Mouse (Mus musculus) midbrain, embryonic 11.5 days (tissue): ENCODE measurements around the gene Kif22. TPM values are rescaled to one million over a fixed set of nuclear protein-coding genes. Genes with fewer than 3 reads are reported as not detected.

Source experiments
- ATAC-seq: fragments of 200-750 bp; cut with Nextera tagmentation; 2 replicates; pipeline ENCODE4 v1.8.0; 2017; ENCODE audit warnings: moderate TSS enrichment, moderate library complexity; ENCODE audit not compliant: low FRiP score
- DNase-seq: peaks from one replicate; pipeline ENCODE4 v3.0.0; 2015; ENCODE audit warnings: low spot score; ENCODE audit errors: missing footprints
- H3K27ac ChIP-seq: fragments of 300-500 bp; sonication (generic); 2 replicates; pipeline ENCODE4 v1.5.1; 2014; ENCODE audit warnings: low read depth, low read length
- H3K27me3 ChIP-seq: fragments of 300-500 bp; sonication (generic); 2 replicates; pipeline ENCODE4 v1.6.1; 2014; ENCODE audit warnings: mild to moderate bottlenecking, low read length, moderate library complexity, mixed read lengths; ENCODE audit not compliant: control insufficient read depth, insufficient read depth
- H3K36me3 ChIP-seq: fragments of 300-500 bp; sonication (generic); 2 replicates; pipeline ENCODE4 v1.6.1; 2014; ENCODE audit warnings: mild to moderate bottlenecking, low read length, moderate library complexity, mixed read lengths; ENCODE audit not compliant: control insufficient read depth, insufficient read depth
- H3K4me1 ChIP-seq: fragments of 300-500 bp; sonication (generic); 2 replicates; pipeline ENCODE4 v1.6.1; 2014; ENCODE audit warnings: low read length; ENCODE audit not compliant: control insufficient read depth, insufficient read depth
- H3K4me2 ChIP-seq: fragments of 300-500 bp; sonication (generic); 2 replicates; pipeline ENCODE4 v1.6.1; 2014; ENCODE audit warnings: mild to moderate bottlenecking, moderate library complexity
- H3K4me3 ChIP-seq: fragments of 300-500 bp; sonication (generic); 2 replicates; pipeline ENCODE4 v1.5.1; 2014; ENCODE audit warnings: low read depth, low read length
- H3K9ac ChIP-seq: fragments of 300-500 bp; sonication (generic); 2 replicates; pipeline ENCODE4 v1.6.1; 2014; ENCODE audit warnings: low read length
- H3K9me3 ChIP-seq: fragments of 300-500 bp; sonication (generic); 2 replicates; pipeline ENCODE4 v1.6.1; 2016; ENCODE audit warnings: low read length; ENCODE audit not compliant: control insufficient read depth
- WGBS: fragments of 180-500 bp; shearing (Covaris S2); extraction: QIAGEN DNeasy Blood & Tissue Kit; methylation state at CpG from one replicate; pipeline ENCODE4 v1.1.7; 2014; 5-methylcytosine and 5-hydroxymethylcytosine counted together
- polyA plus RNA-seq: library from polyadenylated mRNA; unstranded; fragments of >200 nt; fragmentation: Nextera tagmentation; extraction: Ambion mirVana; gene quantifications from 2 replicates; pipeline ENCODE4 v1.2.1, GENCODE M21; 2014

The Kif22 gene
- polyA plus RNA-seq, 1 experiment from 2014 or later: 195 TPM

- H3K27me3 ChIP-seq: no peaks in the 10 kb centered on the region
- H3K36me3 ChIP-seq: no peaks in the 10 kb centered on the region
- no peak overlapping the region for H3K27ac ChIP-seq
- no peak overlapping the region for H3K4me2 ChIP-seq
- H3K4me1 ChIP-seq: peaks cover 6% of the 10 kb centered on the region; the same call in 1 of the 2 replicates
- no peak overlapping the region for H3K4me3 ChIP-seq
- no peak overlapping the region for H3K9ac ChIP-seq
- ATAC-seq (no peak), DNase-seq (no peak)
- H3K9me3 ChIP-seq: no peaks in the 10 kb centered on the region
- WGBS: 82% methylated on average over 2 of the region's 2 CpGs
Observed at GRCm38 (mm10) chr7:127084794-127085193, 42.5 kb upstream of the Kif22 start.

DNA sequence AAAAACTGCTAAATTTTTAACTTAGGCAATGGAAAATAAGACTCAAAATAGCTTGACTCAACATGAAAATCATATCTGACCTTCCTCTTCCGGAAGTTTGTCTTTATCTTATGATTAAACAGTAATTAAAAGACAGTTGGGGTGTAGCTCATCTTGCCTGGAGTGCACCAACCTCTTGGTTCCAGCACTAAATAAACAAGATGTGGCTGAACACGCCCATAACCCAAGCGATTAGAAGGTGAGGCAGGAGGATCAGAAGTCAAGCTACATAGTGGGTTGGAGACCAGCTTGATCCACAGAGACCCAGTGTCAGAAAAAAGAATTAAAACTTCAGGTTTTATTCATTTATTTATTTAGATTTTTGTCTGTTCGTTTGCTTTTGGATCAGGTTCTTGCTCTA lies 41.4 kb upstream of the Kif22 start:
- Histone ChIP-seq H3K4me2 (no peak overlapping the region), H3K9me3 (no peaks in the 10 kb centered on the region), H3K4me1 (no peaks in the 10 kb centered on the region), H3K4me3 (no peak overlapping the region), H3K27me3 (no peaks in the 10 kb centered on the region), H3K27ac (no peak overlapping the region), H3K9ac (no peak overlapping the region), H3K36me3 (no peaks in the 10 kb centered on the region)
- no peak for ATAC-seq
- no peak for DNase-seq
- WGBS: 88% methylated on average over 4 of the region's 4 CpGs

- no peaks in the 10 kb centered on the region for H3K36me3 ChIP-seq
- no peak overlapping the region for H3K4me3 ChIP-seq
- DNase-seq: no peak
- 53% methylated on average over 2 of the region's 2 CpGs for WGBS
- no peak overlapping the region for H3K9ac ChIP-seq
- no peak overlapping the region for H3K4me2 ChIP-seq
- no peak for ATAC-seq
- no peak overlapping the region for H3K27ac ChIP-seq
- no peaks in the 10 kb centered on the region for H3K27me3 ChIP-seq
- H3K4me1 ChIP-seq: no peaks in the 10 kb centered on the region
- no peaks in the 10 kb centered on the region for H3K9me3 ChIP-seq
Observed at GRCm38 (mm10) chr7:127082995-127083394, 40.7 kb upstream of the Kif22 start.

DNA sequence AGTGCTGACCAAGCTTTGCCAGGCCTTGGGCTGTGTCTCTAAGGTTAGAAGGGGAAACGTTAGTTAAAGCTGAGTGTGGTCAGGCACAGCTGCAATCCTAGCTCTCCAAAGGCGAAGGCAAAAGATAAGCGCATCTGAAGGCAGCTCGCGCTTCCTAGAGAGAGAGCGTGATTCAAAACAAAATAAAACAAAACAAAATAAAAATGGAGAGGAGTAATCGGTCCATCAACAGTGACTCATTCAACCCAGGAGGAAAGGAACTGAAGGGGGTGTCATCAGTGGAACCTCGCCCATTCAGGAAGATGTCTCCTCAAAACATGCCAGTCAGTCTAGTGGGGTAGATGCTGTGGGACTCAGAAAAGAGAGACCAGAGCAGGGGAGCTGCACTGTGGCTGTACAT lies 40.0 kb upstream of the Kif22 start:
- no peak for ATAC-seq
- Histone ChIP-seq H3K9ac (no peak overlapping the region), H3K4me2 (no peak overlapping the region), H3K9me3 (no peaks in the 10 kb centered on the region), H3K36me3 (no peaks in the 10 kb centered on the region), H3K4me1 (no peaks in the 10 kb centered on the region), H3K27ac (no peak overlapping the region), H3K27me3 (no peaks in the 10 kb centered on the region), H3K4me3 (no peak overlapping the region)
- 84% methylated on average over 8 of the region's 8 CpGs for WGBS
- DNase-seq: no peak

- ATAC-seq (no peak), DNase-seq (no peak)
- Histone ChIP-seq H3K9me3 (no peaks in the 10 kb centered on the region), H3K4me2 (no peak overlapping the region), H3K27me3 (no peaks in the 10 kb centered on the region), H3K4me3 (no peak overlapping the region), H3K36me3 (no peaks in the 10 kb centered on the region), H3K4me1 (no peaks in the 10 kb centered on the region), H3K27ac (no peak overlapping the region), H3K9ac (no peak overlapping the region)
- WGBS: 75% methylated on average over 3 of the region's 3 CpGs
Observed at GRCm38 (mm10) chr7:127080045-127080444, 37.8 kb upstream of the Kif22 start.

- Histone ChIP-seq H3K9me3 (no peaks in the 10 kb centered on the region), H3K9ac (no peak overlapping the region), H3K27me3 (no peaks in the 10 kb centered on the region), H3K36me3 (no peaks in the 10 kb centered on the region), H3K4me3 (no peak overlapping the region), H3K4me1 (no peaks in the 10 kb centered on the region), H3K4me2 (no peak overlapping the region), H3K27ac (no peak overlapping the region)
- ATAC-seq (no peak), DNase-seq (no peak)
- WGBS: 84% methylated on average over 3 of the region's 3 CpGs
Observed at GRCm38 (mm10) chr7:127077692-127078091, 35.4 kb upstream of the Kif22 start.

DNA sequence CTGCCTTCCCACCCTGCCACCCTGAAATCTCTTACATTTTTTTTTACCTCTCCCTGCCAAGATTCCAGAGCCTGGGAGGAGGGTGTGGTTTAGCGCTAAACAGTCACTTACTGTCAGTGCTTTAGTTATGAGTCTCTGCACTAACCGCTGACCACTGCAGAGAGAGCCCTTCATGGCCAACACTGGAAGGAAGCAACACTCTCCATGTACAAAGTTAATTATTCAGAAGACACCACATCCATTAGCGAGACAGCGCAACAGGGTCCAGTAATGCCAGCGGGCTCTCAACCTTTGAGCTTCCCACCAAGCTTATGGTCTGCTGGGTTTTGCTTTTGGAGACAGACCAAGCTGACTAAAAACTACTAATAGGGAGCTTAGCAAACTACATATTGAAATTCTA lies 33.9 kb upstream of the Kif22 start:
- DNase-seq (no peak), ATAC-seq (no peak)
- H3K4me2 ChIP-seq: no peak overlapping the region
- WGBS: 92% methylated on average over 5 of the region's 5 CpGs
- no peaks in the 10 kb centered on the region for H3K4me1 ChIP-seq
- no peaks in the 10 kb centered on the region for H3K27me3 ChIP-seq
- no peak overlapping the region for H3K9ac ChIP-seq
- H3K9me3 ChIP-seq: no peaks in the 10 kb centered on the region
- no peak overlapping the region for H3K4me3 ChIP-seq
- H3K27ac ChIP-seq: no peak overlapping the region
- H3K36me3 ChIP-seq: no peaks in the 10 kb centered on the region

- Histone ChIP-seq H3K36me3 (no peaks in the 10 kb centered on the region), H3K9me3 (no peaks in the 10 kb centered on the region), H3K9ac (no peak overlapping the region), H3K4me3 (no peak overlapping the region), H3K4me2 (no peak overlapping the region), H3K27ac (no peak overlapping the region), H3K27me3 (no peaks in the 10 kb centered on the region), H3K4me1 (no peaks in the 10 kb centered on the region)
- ATAC-seq: no peak
- 85% methylated on average over 4 of the region's 4 CpGs for WGBS
- no peak for DNase-seq
Observed at GRCm38 (mm10) chr7:127073221-127073620, 30.9 kb upstream of the Kif22 start.

DNA sequence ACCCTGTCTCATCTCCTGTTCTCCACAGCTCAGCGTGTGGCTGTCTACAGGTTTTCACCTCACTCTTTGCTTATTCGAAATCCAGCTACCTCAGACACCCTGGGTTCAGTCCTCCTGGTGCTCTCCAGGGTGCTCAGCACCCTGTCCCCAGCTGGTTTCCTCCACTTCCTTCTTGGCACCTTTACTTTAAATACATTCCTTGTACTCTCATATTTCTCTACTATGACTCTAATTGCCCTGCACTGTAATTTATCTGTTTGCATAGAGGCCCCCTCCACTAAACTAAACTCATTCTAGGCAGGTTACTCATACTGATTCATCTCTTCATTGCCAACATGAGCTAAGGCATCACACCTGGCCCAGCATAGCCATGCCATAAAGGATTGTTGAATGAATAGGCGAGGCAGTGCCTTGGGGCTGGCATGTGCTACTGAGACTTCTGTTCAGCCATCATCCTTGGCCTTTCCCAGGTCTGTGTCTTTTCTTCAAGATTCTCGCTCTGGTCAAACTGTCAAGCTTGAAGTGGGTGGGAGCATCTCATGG lies 28.7 kb upstream of the Kif22 start:
- WGBS: 79% methylated on average over 4 of the region's 4 CpGs
- ATAC-seq: no peak

DNA sequence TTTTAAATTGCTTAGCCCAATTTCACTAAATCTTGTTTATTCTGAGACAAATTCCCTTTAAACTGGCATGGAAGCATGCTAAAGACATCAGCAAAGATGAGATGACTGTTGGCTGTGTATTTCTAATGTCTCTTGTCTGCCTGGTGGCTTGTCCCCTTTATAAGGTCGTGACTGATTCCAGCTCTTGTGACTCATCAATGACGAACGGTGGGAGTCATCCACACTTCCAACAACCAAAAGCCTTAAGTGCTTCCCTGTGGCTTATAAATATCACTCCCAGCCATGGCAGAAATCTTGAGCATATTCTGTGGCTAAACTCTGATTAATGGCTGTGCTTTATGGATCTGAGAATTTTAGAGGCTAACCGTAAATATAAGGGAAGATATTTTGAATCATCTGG lies 24.0 kb upstream of the Kif22 start:
- H3K9ac ChIP-seq: no peak overlapping the region
- H3K27me3 ChIP-seq: no peaks in the 10 kb centered on the region
- H3K36me3 ChIP-seq: no peaks in the 10 kb centered on the region
- H3K4me3 ChIP-seq: no peak overlapping the region
- H3K4me2 ChIP-seq: no peak overlapping the region
- no peak overlapping the region for H3K27ac ChIP-seq
- H3K9me3 ChIP-seq: no peaks in the 10 kb centered on the region
- H3K4me1 ChIP-seq: no peaks in the 10 kb centered on the region
- ATAC-seq (no peak), DNase-seq (no peak)
- 88% methylated on average over 4 of the region's 4 CpGs for WGBS

More for the DNA sequence above, 28.7 kb upstream of the Kif22 start:
- no peaks in the 10 kb centered on the region for H3K4me1 ChIP-seq
- H3K4me2 ChIP-seq: no peak overlapping the region
- no peak overlapping the region for H3K27ac ChIP-seq
- no peaks in the 10 kb centered on the region for H3K9me3 ChIP-seq
- H3K27me3 ChIP-seq: no peaks in the 10 kb centered on the region
- no peak overlapping the region for H3K9ac ChIP-seq
- no peak for DNase-seq
- H3K36me3 ChIP-seq: no peaks in the 10 kb centered on the region
- H3K4me3 ChIP-seq: no peak overlapping the region
